Mouse (Mus musculus): Measurements from ENCODE around the gene Rbfox3. TPM values are rescaled to one million over a fixed set of nuclear protein-coding genes. Genes with fewer than 3 reads are reported as not detected.

The Rbfox3 gene
- polyA plus RNA-seq, 2 experiments from 2014 or later, result 0.11 TPM; not detected in 1

DNA sequence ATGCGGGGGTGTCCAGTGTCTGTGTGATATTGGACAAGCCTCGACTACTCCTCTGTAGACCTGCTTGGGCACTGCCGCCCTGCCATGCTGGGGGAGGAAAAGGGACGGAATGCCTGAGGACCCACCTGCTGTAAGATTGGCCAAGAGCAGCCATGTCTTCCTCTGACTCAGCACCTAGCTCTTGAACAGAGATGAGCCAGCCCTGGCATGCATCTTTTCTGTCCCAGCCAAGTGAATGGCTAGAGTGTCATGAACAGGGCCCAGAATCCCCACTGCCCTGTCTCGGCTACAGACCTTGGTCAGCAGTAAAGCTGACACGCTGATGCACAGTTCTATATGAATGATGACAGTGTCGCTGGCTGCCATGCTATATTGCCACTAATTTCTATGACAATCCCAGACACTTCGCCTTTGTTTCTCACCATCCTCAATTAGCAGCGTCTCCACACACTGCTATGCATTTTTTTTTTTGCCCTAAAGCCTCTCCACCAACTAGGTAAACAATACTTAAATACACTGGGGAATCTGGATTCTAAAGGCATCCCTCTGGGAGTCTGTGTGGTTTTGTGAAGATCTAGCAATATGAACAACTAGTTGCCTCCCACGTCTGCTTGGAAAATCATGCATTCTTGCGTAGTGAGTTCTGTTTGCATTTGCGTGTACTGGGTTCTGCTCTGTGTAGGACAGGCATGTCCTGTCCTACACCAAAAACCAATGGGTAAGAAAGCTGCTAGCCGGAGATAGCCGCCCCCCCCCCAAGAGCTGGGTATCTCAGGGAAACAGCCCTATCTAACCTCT, 257.7 kb downstream of the Rbfox3 start:
- ATAC-seq, result no peak

DNA sequence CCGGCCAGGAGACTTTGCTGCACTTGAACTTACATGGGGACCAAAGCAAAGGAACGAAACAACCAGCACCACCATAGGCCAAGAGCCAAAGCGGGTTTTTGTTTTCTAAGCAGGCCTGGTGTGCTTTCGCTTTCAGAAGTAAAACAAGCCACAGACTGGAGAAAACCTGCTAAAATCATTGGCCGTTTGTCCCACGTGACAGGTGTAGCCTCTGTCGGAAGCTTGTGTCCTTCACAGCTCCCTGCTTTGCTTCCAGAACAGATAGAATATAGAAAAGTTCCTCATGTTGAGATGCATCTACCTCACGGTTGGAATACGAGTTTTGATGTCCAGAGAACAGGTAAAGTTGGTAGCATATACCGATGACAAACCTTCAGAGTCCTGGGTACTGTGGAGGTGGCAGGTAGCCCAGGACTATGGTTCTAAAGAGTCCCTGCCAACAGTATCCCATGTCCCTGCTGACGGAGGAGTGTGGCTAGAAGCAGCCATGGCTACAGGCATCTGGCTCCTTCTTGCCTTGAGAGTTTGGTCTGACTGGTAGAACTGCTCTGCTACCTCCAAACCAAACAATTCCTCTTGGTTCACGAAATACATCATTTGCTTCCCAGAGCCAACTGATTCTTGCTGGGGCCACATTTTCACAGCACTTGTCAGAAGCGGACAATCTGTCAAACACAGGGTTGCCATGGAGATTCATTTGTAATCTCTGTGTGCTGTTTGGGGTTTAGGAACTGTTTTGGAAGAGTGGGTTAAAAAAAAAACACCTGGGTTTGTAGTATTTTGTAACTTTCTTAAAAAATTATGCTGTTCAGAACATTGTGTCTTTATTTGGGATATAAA, 258.8 kb downstream of the Rbfox3 start:
- ATAC-seq, result no peak

DNA sequence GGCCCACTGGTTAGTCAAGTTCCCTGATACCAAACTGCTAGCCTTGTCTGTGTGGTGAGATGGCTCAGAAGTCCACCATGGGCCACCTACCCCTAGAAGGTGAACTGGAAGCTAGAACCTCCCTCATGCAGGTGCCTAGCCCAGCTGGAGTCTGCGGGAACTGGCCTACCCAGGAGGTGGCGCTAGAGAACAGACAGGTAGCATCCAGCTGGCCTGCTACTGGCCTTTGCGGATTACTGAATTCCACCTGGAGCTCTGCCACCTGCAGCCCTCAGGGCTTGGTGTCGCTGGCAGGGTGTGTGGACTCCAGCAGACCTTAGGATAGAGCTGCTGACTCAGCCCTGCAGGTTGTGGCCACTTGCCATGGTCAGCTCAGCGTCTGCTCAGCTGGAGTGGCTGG, 263.0 kb downstream of the Rbfox3 start:
- ATAC-seq, result no peak

DNA sequence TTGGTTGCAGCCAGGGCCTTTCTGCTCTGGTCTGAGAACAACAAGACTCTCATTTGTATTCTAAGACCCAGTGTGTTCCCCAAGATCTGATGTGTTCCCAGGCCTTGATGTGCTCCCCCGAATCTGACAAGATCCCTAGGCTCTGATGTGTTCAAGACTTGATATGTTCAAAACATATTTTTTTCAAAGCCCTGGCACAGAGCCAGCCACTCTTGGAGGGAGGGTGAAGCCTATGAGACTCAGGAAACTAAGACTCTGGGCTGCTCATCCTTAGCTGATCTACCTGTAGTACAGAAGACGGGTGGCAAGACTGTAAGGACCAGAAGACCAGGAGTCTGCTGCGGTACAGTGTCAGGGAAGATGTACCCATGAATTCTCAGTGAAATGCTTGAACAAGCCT, 264.5 kb downstream of the Rbfox3 start:
- ATAC-seq, result no peak

DNA sequence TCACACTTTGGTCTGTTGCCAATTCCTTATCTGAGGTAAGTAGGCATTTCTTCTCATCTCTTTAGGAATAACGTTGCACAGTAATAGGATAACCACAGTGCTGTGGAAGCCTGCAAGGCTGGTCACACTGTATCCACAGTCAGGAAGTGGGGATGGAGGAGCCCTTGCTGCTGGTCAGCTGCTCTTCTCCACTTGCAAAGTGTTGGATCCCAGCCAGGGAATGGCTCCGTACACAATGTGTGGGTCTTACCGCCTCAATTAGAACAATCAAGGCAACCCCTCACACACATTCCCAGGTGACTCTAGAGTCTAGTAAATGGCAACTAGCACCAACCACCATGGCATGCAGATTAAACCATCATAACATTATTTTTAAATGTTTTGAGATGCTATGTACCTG, 266.2 kb downstream of the Rbfox3 start:
- no peak for ATAC-seq

DNA sequence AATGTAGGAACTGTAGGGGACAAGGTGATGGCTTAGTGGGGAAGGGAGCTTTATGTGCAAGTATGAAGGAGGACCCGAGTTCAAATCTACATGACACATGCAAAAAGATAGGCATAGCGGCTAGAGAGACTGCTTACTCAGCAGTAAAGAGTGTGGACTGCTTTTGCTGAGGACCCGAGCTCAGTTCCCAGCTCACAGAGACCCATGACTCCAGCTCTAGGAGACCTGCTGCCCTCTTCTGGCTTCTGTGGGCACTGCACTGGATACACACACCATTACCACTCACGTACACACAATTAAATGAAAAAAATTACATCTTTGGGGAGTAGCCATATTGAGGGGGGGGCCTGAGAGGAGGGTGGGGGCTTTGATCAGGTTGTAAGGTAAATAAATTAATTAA, 270.7 kb downstream of the Rbfox3 start:
- ATAC-seq, result no peak

DNA sequence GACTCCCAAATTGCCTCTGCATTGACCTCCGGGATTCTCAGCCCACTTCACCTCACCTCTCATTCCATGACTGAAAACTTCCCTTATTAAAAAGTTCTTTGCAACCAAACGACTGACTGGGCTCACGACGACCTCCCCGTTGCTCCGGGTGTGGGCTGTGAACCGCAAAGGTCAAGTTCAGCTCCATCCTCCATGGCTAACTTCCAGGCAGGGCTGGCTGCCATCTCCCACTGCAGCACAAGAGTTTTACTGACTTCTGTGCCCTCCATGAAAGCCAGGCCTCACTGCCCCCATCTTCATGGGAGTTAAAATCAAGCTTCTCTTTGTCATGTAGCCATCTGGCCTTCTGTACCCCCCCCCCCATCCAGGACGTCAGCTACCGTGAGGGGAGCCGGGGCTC, 273.7 kb downstream of the Rbfox3 start:
- no peak for ATAC-seq

DNA sequence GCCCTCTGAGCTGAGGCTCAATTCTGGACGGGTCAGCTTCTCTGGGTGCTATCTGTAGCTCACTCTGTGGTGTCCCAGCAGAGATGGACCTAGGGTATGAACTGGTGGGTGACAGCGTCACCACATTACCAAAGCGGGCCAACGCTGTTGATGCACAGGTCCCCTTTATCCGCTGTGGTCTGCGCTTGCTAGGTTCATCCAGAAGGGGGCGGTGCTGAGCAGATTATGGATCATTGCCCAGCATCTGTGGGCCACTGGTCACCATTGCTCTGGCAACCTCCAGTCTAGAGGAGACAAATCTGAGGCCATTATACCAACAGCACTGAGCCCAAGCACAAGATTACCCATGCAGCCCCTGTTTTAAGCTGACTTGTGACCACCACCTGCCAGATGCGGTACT, 276.8 kb downstream of the Rbfox3 start:
- ATAC-seq, result no peak

DNA sequence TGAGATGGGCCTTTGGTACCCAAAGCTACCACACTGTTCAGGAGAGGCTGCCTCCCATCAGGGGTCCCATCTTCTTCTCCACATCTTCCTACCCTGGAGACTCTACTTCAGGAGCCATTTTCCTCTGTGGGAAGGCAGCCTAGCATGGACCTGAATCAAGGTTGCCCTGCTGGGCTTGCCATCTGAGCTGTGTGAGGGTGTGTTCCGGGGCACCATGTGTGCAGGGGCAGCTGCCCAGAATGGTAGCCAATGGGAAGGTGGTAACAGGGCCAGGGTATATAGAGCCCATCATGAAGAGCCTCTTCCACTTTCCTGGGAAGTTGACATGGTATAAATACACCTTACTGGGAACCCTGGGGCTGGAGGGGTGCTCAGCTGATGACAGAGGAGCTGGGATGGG, 281.7 kb downstream of the Rbfox3 start:
- no peak for ATAC-seq

DNA sequence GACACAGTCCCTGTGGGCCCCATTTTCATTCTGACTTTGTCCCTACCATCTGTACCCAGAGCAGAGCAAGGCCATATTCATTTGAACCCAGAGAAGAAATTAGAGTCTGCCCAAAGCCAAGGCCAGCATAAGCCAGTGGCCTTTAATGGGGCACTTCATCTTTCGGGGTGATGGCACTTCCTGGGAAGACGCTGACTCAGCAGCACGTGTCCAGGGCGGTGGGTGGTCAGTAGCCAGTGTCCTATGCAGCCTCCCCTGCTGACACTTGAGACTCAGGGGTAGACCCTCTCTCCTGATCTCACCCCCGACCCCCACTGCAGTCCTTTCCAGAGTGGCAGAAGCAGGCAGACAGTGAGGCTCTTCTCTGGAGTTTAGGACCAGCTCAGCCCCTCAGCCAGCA, 283.9 kb downstream of the Rbfox3 start:
- no peak for ATAC-seq

DNA sequence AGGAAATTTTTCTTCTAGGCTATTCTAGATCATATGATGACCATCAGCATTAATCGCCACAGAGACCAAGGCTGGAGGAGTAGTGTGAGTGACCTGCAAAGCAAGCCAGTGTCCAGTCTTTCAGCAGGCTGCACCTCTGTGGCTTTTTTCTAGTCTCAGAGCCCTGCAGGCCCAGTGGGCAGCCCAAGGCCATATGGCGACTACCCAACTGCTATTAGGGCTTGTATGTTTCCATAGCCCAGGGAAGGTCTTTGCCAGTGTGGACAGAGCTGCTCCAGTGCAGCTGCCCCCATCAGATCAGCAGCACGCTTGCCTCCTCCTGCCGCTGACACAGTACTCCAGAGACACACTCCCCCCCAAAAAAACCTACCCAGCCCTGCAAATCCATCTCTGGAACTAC, 290.5 kb downstream of the Rbfox3 start:
- ATAC-seq, result no peak

DNA sequence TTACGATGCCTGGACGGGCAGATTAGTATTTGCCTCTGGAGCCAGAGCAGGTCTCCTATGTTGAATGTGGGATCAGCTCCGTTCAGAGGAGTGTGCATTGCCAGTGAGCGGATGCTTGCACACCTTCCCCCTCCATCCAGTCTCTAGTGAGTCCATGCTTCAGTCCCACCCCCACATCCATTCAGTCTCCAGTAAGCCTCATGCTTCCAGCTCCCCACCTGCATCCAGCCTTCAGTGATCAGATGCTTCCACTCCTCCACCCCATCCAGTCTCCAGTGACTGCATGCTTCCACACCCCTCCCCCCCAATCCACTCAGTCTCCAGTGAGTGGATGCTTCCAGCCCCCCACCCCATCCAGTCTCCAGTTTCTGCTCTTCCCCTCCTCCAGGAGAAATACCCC, 297.3 kb downstream of the Rbfox3 start:
- ATAC-seq, result no peak

DNA sequence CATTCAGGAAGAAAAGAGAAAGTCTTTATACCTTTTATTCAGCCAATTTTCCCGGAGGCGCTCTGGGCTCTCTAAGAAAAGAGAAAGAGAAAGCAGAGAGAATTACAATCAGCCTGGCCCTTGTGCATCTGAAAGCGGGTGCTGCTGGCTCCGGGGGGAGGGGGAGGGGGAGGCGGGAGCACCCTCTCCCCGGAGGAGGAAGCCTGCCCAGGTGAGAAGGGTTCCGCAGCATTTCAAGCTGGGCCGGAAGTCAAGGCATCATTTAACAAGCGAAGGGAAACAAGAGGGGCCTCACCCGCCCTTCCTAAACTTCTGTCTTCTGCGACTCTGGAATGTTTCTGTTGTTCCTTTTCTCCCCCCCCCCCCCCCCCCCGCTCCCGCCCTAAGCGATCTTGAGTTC, 301.3 kb downstream of the Rbfox3 start:
- ATAC-seq, result no peak

DNA sequence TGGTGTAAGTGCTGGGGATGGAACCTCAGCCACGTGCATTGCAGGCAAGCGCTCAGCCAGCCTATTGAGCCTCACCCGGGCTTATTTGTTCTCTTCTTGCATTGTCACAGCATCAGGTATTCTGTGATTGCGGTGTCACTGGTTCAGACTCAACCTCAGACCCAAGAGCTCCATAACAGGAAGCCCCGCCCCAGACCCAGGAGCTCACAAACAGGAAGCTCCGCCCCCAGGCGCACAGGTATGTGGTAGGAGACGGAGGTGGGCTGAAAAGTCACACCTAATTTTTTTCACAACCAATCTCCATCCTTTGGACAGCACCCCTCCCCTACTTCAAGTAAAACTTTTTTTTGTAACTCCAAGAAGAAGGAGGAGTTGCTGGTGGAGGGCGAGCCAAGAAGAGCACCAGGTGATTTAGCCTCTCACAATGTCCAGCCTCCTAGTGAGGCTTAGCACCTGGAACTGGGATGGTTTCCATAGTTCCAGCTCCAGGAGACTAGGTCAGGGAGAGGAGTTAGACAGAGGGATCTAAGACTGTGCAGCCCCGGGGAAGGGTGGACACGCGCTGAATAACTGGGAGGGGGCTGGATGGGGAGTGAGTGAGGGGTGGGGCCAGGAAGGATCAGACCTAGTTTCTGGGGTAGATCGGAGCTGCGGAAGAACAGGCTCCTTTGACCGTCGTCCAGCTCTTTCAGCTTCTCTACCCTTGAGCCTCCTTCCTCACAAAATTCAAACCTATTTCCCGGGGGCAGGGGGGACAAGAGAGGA, 302.0 kb downstream of the Rbfox3 start:
- ATAC-seq, result no peak

DNA sequence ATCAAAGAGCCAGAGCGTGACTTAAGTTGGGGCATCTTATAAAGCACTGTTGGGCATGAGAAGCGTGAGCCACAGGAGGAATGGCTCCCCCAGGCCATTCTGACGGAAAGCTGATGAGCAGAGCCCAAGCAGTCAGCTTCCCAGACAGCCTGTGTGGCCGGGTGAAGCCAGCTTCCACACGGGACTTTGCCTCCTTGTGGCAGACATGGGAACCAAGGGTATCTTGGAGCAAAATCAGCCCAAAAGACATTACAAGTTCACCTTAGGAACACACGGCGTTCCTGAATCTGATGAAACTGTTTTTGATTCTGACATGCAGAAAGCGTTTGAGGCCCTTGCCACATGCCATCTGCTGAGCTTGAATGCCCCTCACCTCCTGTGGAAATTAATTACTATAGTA, 303.5 kb downstream of the Rbfox3 start:
- no peak for ATAC-seq

DNA sequence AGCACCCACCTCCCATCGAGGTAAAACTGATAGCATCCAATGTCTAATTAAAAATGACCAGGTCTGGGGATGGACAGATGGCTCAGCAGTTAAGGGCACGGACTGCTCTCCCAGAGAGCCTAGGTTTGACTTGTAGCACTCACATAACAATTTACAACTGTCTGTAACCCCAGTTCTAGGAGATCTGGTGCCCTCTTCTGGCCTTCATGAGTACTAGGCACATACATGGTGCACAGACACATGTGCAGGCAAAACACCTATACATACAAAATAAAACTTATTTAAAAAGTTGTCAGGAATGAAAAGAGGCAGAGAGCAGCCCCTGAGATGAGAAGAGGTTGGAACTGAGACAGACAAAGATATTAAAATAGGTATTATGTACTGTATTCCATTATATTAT, 305.8 kb downstream of the Rbfox3 start:
- ATAC-seq, result no peak

DNA sequence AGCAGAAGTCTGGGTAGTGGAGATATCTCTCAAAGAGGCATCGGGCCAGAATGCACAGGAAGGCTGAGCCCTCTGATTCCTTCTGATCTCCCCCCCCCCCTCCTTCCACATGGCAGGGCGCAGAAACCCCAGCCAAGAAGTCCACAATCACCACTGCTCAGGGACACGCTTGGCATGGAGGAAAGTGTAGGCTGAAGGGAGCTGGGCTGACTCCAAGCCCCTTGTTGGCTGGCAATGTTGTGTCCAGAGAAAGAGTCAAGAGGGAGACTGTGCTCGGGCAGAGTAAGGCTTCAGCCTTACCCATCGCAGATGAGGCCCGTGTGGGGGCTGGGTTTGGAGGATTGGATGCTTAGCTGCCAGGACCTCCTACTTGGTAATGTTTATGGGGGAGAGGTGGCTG, 307.2 kb downstream of the Rbfox3 start:
- ATAC-seq, result no peak

DNA sequence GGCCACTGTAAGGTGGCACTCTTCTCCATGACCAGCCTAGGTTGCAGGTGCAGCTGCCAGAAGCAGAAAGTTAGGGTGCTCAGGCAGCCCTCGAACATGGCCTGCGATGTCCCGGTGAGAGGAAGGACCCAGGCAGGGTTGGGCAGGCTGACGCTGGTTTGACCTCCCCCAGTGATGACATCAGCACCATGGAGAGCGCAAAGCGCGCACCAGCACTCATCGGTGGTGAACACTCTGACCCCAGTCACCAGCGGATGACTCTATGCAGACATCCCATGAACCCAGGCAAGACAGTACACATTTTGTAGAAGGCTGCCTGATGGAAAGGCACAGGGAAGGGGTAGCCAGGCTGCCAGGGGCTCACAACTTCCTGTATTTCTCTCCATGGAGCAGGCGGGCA, 308.3 kb downstream of the Rbfox3 start:
- ATAC-seq, result no peak

DNA sequence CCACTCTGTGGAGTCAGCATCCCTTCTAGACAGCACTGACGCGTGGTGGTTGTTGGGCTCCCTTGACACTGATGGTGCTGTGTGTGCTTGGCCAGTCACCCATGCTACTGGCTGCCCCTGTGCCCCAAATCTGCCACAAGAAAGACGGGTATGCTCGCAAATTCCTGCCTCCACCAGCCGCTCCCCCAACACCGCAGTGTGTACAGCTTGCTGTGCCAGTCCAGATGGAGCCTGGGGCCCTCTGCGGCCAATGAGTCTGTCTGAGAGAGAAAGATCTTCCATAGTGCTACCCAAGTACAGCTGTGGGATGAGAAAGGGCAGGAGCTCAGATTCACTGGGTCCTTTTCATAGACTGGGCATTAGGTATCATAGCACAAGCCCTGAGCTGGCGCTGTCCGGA, 309.9 kb downstream of the Rbfox3 start:
- no peak for ATAC-seq

DNA sequence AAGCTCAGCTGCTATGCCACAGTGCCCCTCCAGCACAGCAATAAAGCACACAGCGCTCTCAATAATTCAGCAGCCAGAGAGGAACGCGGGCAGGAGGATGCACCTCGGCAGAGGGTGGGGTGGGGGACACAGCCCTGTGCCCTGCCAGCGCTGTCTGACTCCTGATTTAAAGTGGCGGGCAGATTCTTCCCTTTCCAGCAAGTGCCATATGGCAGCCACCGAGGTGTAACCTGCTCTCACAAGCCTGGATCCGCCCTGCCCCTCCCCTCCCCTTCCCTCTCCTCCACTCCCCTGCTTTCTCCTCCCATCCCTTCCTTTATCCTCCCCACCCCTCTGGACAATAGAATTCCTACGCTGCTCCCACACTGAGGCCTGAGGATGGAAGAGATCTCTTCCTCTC, 311.2 kb downstream of the Rbfox3 start:
- ATAC-seq, result no peak

DNA sequence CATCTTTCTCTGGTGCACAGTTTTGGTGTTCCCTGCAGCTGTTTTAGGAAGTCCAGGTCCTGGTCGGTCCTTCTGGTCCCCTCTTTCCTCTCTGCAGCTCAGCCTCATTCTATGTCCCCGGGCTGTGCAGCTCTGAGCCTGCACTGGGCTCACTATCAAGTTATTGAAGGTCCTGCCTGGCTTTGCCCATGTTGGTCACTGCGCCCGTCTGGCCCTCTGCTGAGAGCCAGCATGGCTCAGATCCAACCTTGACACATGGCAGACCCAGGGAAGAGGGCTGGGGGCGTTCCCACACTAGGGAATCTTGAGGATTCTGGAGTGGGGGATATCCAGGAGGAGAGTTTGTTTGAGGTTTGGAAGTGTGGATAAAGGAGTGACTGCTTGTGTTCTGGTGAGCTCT, 312.7 kb downstream of the Rbfox3 start:
- no peak for ATAC-seq

DNA sequence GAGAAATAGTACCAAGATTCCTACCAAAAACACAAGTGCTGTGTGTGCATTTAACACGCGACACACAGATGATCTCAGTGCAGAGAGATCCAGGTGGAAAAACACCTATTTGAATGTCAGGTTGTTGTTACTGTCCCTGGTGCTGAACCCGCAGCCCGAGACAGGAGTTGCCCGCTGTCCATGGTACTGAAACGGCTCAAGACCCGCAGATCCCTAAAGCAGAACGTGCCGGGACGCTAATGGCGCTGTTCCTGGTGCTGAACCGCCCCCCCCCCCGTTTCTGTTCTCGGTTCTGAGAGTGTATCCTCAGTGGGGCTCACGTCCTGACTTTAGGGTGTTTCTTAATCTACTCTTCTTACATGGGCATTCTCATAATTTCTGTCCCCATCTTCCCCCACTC, 326.6 kb downstream of the Rbfox3 start:
- no peak for ATAC-seq

DNA sequence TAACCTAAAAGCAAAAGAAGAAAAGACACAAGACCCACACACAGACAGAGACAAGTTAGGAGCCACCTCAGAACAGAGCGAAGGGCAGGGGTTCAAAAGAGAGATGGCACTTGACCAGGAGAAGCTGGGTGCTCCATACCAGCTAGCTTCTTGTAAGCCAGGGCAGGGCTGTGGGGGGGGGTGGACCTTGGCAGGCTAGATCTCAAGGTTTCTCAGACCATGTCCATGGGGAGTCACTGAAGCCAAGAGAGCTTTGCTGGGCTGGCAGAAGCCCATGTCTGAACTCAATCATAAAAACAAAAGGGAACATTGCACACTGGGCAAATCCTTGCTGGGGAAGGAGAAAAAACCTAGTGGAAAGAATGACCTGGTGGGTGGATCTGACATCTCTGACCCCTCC, 327.4 kb downstream of the Rbfox3 start:
- no peak for ATAC-seq

DNA sequence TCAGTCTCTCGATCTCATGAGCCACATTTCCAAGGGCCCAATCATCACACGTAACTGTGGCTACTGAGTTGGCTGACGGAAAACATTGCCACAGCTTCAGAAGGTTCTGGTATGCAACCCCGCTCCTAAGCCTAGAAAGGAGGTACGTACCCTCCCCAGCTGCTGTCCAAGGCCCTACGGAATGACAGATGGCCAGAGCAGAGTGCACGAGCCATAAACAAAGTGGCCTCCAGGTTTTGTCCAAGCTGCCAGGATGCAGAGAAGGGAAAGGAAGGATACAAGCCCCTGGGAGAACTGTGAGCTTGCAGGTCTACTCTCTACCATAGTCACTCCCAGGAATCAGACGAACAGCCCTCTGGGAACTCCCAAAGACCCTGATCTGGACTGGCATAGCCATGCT, 327.8 kb downstream of the Rbfox3 start:
- no peak for ATAC-seq
